Mouse (Mus musculus) frontal cortex, postnatal 10 days (tissue): ENCODE results near the gene Ehmt2.
A peak's percentile ranks its signal among the peaks of the same experiment; 100 is the strongest.
"Not testable (repeated sequence)": the region's sequence is repeated elsewhere in the genome, so short reads cannot be mapped to it uniquely, and the experiment has no call there.

Experiments used
- DNase-seq, 2 experiments: peaks; one replicate each; pipeline ENCODE4 v3.0.0; 2022; ENCODE audit warnings: low spot score in 2 of 2, mixed read lengths in 1 of 2

Ehmt2 gene

GRCm38 (mm10) chr17:34952378-34953040 is 54.2 kb downstream of the Ehmt2 start:
- DNase-seq, result peak in 1 of 2 experiments; percentile 80

DNA sequence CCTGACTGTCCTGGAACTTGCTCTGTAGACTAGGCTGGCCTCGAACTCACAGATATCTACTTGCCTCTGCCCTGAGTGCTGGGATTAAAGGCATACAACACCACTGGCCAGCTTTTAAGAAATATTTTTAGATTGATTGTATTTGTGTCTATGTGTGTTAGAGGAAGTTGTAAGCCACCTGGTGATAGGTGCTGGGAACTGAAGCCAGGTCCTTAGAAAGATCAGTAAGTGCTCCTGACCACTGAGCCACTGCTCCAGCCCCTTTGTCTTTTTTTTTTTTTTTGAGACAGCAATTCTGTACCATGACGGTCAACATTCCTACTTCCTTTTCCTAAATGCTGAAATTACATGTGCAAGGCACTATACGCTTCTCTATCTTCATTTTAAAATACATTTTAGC is 55.0 kb downstream of the Ehmt2 start:
- no peak for DNase-seq

GRCm38 (mm10) chr17:34953904-34954303 is 55.6 kb downstream of the Ehmt2 start:
- no peak for DNase-seq

- no peak for DNase-seq
Observed at GRCm38 (mm10) chr17:34954831-34955230, 56.6 kb downstream of the Ehmt2 start.

- DNase-seq, result no peak
Observed at GRCm38 (mm10) chr17:34955884-34956283, 57.6 kb downstream of the Ehmt2 start.

GRCm38 (mm10) chr17:34956340-34956739 is 58.1 kb downstream of the Ehmt2 start:
- no peak for DNase-seq

GRCm38 (mm10) chr17:34957291-34957690 is 59.0 kb downstream of the Ehmt2 start:
- not testable (repeated sequence) for DNase-seq

DNA sequence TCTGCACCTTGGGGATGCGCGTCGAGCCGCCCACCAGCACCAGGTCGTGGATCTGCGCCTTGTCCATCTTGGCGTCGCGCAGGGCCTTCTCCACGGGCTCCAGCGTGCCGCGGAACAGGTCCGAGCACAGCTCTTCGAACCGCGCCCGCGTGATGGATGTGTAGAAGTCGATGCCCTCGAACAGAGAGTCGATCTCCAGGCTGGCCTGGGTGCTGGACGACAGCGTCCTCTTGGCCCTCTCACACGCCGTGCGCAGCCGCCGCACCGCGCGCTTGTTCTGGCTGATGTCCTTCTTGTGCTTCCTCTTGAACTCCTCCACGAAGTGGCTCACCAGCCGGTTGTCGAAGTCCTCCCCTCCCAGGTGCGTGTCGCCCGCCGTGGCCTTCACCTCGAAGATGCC is 59.7 kb downstream of the Ehmt2 start:
- not testable (repeated sequence) for DNase-seq

- not testable (repeated sequence) for DNase-seq
Observed at GRCm38 (mm10) chr17:34958734-34959129, 60.5 kb downstream of the Ehmt2 start.

GRCm38 (mm10) chr17:34959130-34959778 is 61.0 kb downstream of the Ehmt2 start, which contains the start of gene Hspa1b:
Gene Hspa1b (minus strand): TSS chr17:34959238.
- peak; percentile 60 to 72 for DNase-seq

DNA sequence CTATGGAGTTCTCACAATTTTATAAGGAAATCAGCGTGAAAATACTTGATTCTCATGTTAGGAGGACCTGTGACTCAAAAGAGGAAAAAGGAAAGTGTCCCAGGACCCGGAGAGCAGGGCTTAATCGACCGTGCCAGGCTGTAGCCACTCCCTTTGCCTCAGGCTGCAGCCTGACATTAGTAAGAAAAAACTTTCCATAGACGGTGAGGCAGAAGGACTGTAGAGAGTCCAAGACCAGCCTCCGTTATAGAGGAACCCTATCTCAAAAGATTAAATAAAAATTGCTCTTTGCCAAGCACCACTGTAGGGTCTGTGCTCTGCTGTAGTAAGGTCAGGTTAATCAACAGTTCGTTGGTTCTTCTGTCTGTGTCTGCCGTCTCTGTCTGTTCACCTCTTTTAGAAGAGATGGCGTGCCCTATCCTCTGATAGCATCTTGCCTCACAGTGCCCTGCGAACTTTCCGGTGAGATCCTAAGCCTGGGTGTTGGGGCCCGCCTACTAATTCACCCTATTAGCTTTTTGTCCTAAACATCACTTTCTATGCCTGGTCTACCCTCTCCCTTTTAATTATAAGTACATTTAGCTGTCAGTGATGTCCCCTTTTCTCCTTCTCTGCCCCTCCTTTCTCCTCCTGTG is 61.7 kb downstream of the Ehmt2 start:
- no peak for DNase-seq

DNA sequence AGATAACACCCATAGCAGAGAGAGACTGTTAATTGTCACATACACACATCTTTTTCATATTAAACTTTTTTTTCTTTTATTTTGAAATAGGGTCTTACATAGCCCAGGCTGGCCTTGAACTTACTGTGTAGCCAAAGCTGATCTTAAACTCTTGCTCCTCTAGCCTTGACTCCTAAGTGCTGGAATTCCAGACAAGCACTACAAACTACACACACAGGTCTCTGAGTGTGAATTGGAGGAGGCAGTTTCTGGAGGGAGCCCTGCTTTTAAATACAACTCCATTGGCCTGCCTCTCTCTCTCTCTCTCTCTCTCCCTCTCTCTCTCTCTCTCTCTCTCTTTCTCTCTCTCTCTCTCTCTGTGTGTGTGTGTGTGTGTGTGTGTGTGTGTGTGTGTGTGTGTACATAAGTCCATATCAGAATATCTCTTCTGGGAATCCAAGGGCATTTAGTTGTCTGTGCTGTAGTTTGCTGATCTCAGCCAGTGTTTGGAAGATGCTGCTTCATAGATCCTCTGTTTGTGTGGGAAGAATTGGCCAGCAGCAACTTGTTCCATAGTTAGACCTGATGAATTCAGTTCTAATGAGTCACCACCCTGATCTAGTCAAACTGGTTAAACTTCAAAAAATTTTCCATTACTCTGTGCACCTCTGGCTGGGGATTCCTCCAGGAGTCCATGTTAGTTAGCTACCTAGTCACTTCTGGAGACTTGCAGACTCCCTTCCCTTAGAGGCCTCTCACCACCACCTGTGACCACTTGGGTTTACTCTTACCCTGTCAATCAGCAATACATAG is 62.6 kb downstream of the Ehmt2 start:
- DNase-seq, result no peak

GRCm38 (mm10) chr17:34962125-34962524 is 63.9 kb downstream of the Ehmt2 start:
- DNase-seq, result no peak

DNA sequence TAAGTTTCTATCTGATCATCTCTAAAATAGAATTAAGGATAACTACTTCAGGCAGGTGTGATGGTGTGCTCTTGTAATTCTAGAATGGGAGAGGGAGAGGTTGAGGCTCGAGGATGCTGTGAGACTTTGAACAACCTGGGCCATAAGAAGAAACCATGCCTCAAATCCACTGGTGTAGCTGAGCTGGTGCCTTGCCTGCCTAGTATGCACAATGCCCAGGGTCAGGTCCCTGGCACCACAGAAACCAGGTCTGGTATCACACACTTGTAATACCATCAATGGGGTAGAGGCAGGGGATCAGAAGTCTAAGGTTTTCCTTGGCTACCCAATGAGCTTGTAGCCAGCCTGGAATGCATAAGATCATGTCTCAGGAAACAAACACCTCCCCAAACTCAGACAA is 64.6 kb downstream of the Ehmt2 start:
- DNase-seq, result no peak
